ENCODE assay signal across 17 mouse cellular contexts in the genomic region with DNA sequence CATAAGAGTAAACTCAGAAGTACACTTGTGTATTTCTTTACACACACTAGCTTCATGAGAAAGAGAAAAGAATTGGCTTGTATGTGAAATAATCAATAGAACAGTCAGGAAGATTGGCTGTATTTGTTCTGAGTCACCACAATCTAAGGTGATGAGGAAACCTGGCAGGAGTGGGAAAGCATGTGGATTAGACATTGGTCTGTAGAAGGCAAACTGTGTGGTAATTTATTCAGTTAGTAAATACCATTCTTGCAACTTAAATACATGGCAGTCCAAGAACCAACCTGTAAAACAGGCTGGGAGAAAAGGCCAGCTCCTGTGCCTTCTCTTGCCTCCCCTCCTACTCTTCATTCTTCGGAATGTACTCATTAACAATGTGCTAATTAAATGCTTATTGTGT. TPM values are rescaled to one million over a fixed set of nuclear protein-coding genes. Genes with fewer than 3 reads are reported as not detected.
DNase-seq lines count a peak whose midpoint lies in the region; ATAC-seq and TF ChIP-seq lines count a peak whose summit lies in the region.
"Had no signal": no experiment of that assay in that cellular context is flagged by ENCODE, and none has a peak within 500 bp of the region (broad histone marks: within the 10 kb centered on the region; RNA-seq: fewer than 3 reads in every experiment).

No protein-coding gene starts in this region.

- no peaks in the 10 kb centered on the region for H3K9me3 ChIP-seq in liver, embryonic 11.5 days (ENCODE audit: control insufficient read depth, low read length)
- H3K9me3 ChIP-seq: embryonic facial prominence, embryonic 13.5 days; embryonic facial prominence, embryonic 15.5 days; forebrain, embryonic 13.5 days; forebrain, embryonic 15.5 days had no signal

- no peak for TF ChIP-seq POLR2A in liver, adult 2 months (IDR thresholded peaks at IDR 0.05; ENCODE audit: extremely low read depth, insufficient read depth, low read length)

- ATAC-seq in liver, embryonic 11.5 days (replicated peaks; ENCODE audit: low FRiP score), result no peak
- ATAC-seq: forebrain, embryonic 13.5 days; forebrain, embryonic 15.5 days; forebrain, postnatal 0 days had no signal

- no peak overlapping the region for H3K4me2 ChIP-seq in liver, embryonic 11.5 days
- H3K4me2 ChIP-seq: embryonic facial prominence, embryonic 13.5 days; embryonic facial prominence, embryonic 15.5 days; forebrain, embryonic 13.5 days; forebrain, embryonic 15.5 days had no signal

- H3K27ac ChIP-seq in liver, adult 2 months (replicated peaks; ENCODE audit: insufficient read depth, low read depth, low read length), result no peak overlapping the region
- H3K27ac ChIP-seq in liver, embryonic 11.5 days (ENCODE audit: low read depth, low read length), result no peak overlapping the region
- peak overlapping the region; percentile 25; the same call in 1 of the 2 replicates for H3K27ac ChIP-seq in brown adipose tissue, adult 24 weeks (replicated peaks; ENCODE audit: low read depth, low read length)
- H3K27ac ChIP-seq: embryonic facial prominence, embryonic 13.5 days; embryonic facial prominence, embryonic 15.5 days; forebrain, embryonic 13.5 days; forebrain, embryonic 15.5 days had no signal

- 86% methylated on average over 1 of the region's 1 CpGs for WGBS in liver, adult 2 months
- WGBS in liver, embryonic 11.5 days, result 83% methylated on average over 1 of the region's 1 CpGs

- H3K9ac ChIP-seq in liver, adult 2 months (ENCODE audit: low read depth, low read length), result no peak overlapping the region
- H3K9ac ChIP-seq in liver, embryonic 11.5 days (ENCODE audit: low read depth, low read length), result no peak overlapping the region
- H3K9ac ChIP-seq: embryonic facial prominence, embryonic 13.5 days; embryonic facial prominence, embryonic 15.5 days; forebrain, embryonic 13.5 days; forebrain, embryonic 15.5 days; forebrain, postnatal 0 days had no signal

- no peak for TF ChIP-seq CTCF in liver, adult 2 months (IDR thresholded peaks at IDR 0.05; ENCODE audit: low read depth, low read length)

- peaks cover 13% of the 10 kb centered on the region for H3K4me1 ChIP-seq in liver, adult 2 months (ENCODE audit: control insufficient read depth, insufficient read depth, low read length)
- no peaks in the 10 kb centered on the region for H3K4me1 ChIP-seq in liver, embryonic 11.5 days (replicated peaks; ENCODE audit: control insufficient read depth, insufficient read depth, low read length)
- 0 out of 2 replicates have a peak, but pooled peaks cover 4% of the 10 kb centered on the region for H3K4me1 ChIP-seq in brown adipose tissue, adult 24 weeks (ENCODE audit: control insufficient read depth, insufficient read depth, insufficient read length, low read length)
- H3K4me1 ChIP-seq: embryonic facial prominence, embryonic 13.5 days; embryonic facial prominence, embryonic 15.5 days; forebrain, embryonic 13.5 days; forebrain, embryonic 15.5 days had no signal

- DNase-seq in liver, adult 2 months (ENCODE audit: extremely low read depth, low read depth, low spot score), result peak; percentile 95
- DNase-seq in liver, embryonic 11.5 days (ENCODE audit: low spot score), result no peak
- DNase-seq in fat pad, adult 2 months (ENCODE audit: extremely low read depth, low read depth, low spot score), result peak; percentile 79
- DNase-seq in right cerebral cortex, postnatal 25 days, result no peak
- no peak for DNase-seq in embryo, embryonic 10 days (ENCODE audit: low spot score)
- DNase-seq: adrenal gland, adult 2 months; adrenal gland, postnatal 25 days; embryo, embryonic 11 days; forebrain, postnatal 0 days had no signal

- no peaks in the 10 kb centered on the region for H3K36me3 ChIP-seq in liver, adult 2 months (ENCODE audit: control insufficient read depth, insufficient read depth, low read length)
- H3K36me3 ChIP-seq in liver, embryonic 11.5 days (ENCODE audit: control insufficient read depth, insufficient read depth, low read length), result no peaks in the 10 kb centered on the region
- H3K36me3 ChIP-seq: embryonic facial prominence, embryonic 13.5 days; embryonic facial prominence, embryonic 15.5 days; forebrain, embryonic 15.5 days had no signal

- no peaks in the 10 kb centered on the region for H3K79me2 ChIP-seq in liver, adult 2 months (ENCODE audit: control insufficient read depth, insufficient read depth, low read length)

- no peaks in the 10 kb centered on the region for H3K27me3 ChIP-seq in liver, adult 2 months (ENCODE audit: control insufficient read depth, insufficient read depth, low read length)
- H3K27me3 ChIP-seq in liver, embryonic 11.5 days (replicated peaks; ENCODE audit: control insufficient read depth, insufficient read depth, low read length), result no peaks in the 10 kb centered on the region
- H3K27me3 ChIP-seq: embryonic facial prominence, embryonic 13.5 days; embryonic facial prominence, embryonic 15.5 days; forebrain, embryonic 13.5 days; forebrain, embryonic 15.5 days had no signal

- H3K4me3 ChIP-seq in liver, adult 2 months (ENCODE audit: insufficient read depth, low read depth, low read length), result no peak overlapping the region
- no peak overlapping the region for H3K4me3 ChIP-seq in liver, embryonic 11.5 days (ENCODE audit: low read depth, low read length)
- no peak overlapping the region for H3K4me3 ChIP-seq in brown adipose tissue, adult 24 weeks (ENCODE audit: insufficient read depth, low read depth, low read length)
- H3K4me3 ChIP-seq: embryonic facial prominence, embryonic 13.5 days; embryonic facial prominence, embryonic 15.5 days; erythroblast, embryonic 14.5 days; forebrain, embryonic 13.5 days; forebrain, embryonic 15.5 days had no signal

RNA-seq across cellular contexts. Expression of gene Lrrc9, which starts 25.6 kb away (rescaled TPM):
- under 0.01 TPM in 1 of 2 replicates, not detected in the other for total RNA-seq in liver, adult 2 months (2014; rRNA removed)
- polyA plus RNA-seq in liver, adult 2 months (2012; rRNA removed), result not detected in 2 replicates
- polyA plus RNA-seq in liver, embryonic 11.5 days (2014; fragmentation: Nextera tagmentation; extraction: Ambion mirVana), result 0.34 and 0.58 TPM in 2 replicates
- 0.75 and 1.5 TPM in 2 replicates for polyA plus RNA-seq in brown adipose tissue, adult 24 weeks (2012; ENCODE audit: insufficient read depth, insufficient read length, missing spikeins)
- total RNA-seq: MEL had no signal
- polyA plus RNA-seq: C2C12; erythroblast, embryonic 14.5 days had no signal

RNA-seq across cellular contexts. Expression of gene Rtn1, which starts 58.4 kb away (rescaled TPM):
- total RNA-seq in liver, adult 2 months (2014; rRNA removed), result 0.46 and 0.47 TPM in 2 replicates
- polyA plus RNA-seq in liver, adult 2 months (2012; rRNA removed), result 0.76 and 1.4 TPM in 2 replicates
- polyA plus RNA-seq in liver, embryonic 11.5 days (2014; fragmentation: Nextera tagmentation; extraction: Ambion mirVana), result 3.6 and 4.3 TPM in 2 replicates
- polyA plus RNA-seq in brown adipose tissue, adult 24 weeks (2012; ENCODE audit: insufficient read depth, insufficient read length, missing spikeins), result 0.79 and 1.5 TPM in 2 replicates
- total RNA-seq: MEL had no signal
- polyA plus RNA-seq: C2C12 had no signal

Comparison
In these comparisons a context has a peak if more than half of its experiments do, and no peak if none do; other contexts are left out.
1. DNase-seq: peak in liver, adult 2 months (single experiment) and fat pad, adult 2 months (single experiment); none in liver, embryonic 11.5 days (single experiment), right cerebral cortex, postnatal 25 days (single experiment) and embryo, embryonic 10 days (single experiment).